Mouse (Mus musculus): ENCODE measurements around the gene Atxn2l. TPM values are rescaled to one million over a fixed set of nuclear protein-coding genes. Genes with fewer than 3 reads are reported as not detected.

Gene Atxn2l
- total RNA-seq, 2 experiments from 2014 or later: 113 to 134 TPM

- DNase-seq: no peak
Observed at GRCm38 (mm10) chr7:126463004-126463403, 40.2 kb downstream of the Atxn2l start, which contains the start of gene Atp2a1. Gene Atp2a1, minus strand, starts transcription at chr7:126463108.

DNA sequence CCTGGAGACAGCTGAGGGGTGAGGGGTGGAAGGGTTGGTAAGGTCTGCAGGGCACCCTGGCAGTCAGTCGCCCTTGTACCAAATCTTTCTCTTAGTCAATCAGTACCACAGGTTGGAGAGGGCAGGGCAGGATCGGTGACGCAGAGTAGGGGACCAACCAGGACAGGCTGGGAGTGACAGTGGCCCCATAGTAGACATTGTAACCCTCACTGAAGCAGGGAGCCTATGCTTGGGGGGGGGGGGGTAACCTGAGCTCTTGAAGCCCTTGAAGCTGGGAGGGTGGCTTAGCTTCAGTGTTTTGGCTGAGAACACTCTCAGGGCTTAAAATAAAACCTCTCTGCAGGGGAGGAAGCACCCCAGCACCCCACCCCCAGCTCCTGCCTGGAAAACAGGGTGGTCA, 41.6 kb downstream of the Atxn2l start:
- no peak for DNase-seq

GRCm38 (mm10) chr7:126460623-126461399, 42.4 kb downstream of the Atxn2l start:
- DNase-seq: no peak

DNA sequence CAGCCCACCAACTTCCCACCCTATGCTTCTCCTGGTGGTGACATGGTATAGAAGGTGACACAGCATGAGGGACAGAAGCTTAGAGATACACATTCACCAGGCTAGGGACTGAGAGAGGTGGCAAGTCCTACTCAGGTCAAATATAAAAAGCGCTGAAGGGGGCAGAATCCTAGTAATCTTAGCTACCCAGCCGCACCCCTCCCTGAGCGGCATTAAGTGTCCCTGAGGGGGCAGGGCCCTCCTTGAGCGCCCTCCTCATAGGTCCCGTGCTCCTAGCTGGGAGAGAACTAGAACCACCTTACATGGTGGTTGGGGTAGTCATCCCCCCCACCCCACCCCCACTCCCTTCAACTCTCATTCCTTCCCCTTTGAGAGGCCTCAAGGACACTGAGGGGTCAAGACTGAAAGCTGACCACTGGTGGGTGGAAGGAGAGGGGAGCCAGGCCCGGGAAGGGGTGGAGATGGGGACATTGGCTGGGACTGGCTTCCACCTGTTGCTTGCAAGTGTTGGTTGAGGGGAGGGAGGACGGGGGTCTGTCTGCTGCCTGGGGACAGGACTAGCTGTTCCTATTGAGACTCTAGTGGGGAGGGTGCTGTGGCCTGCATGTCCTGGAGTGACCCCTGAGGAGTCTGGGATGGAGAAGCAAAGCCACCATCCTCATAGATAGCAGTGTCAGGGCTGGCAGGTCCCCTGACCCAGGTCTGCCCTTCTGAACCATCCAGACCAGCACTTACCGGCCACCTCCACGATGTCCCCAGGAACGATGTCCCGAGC, 44.2 kb downstream of the Atxn2l start:
- DNase-seq: no peak

DNA sequence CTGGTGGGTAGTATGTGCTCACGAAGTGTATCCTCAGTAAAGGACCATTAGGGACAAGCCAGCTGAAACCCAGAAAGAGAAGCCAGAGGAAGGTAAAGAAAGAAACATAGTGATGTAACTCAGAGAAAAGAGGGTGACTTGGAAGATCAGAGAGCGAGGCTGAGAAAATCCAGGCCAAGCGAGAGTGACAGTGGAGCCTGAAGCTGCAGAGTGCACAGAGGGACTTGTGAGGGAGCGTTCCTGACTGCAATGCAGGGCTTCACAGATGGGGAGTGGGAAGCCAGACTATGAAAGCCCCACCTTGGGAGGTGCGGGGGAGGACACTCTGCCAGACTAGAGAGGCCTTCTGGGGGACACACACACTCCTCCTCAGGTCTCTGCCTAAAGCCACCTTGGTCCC, 45.0 kb downstream of the Atxn2l start:
- no peak for DNase-seq

- DNase-seq: no peak
Observed at GRCm38 (mm10) chr7:126456382-126457266, 46.6 kb downstream of the Atxn2l start.

DNA sequence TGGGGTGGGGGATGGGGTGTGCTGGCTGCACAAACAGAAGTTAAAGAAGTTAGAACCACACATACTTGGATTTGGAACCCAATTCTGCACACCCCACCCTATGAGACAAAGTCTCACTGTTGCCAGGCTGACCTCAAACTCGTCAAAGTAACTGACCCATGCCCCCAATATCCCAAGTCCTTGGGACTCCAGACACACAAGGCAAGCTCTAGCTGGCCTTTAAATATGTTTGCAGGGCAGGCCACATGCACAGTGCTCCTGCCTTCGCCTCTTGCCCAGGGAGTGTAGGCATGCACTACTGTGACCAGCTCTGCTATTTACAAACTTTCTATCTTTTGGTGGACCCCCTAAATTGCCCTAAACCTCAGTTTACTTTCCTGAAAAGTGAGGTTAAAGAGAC, 48.0 kb downstream of the Atxn2l start:
- DNase-seq: no peak

GRCm38 (mm10) chr7:126453861-126454260, 49.4 kb downstream of the Atxn2l start:
- no peak for DNase-seq

DNA sequence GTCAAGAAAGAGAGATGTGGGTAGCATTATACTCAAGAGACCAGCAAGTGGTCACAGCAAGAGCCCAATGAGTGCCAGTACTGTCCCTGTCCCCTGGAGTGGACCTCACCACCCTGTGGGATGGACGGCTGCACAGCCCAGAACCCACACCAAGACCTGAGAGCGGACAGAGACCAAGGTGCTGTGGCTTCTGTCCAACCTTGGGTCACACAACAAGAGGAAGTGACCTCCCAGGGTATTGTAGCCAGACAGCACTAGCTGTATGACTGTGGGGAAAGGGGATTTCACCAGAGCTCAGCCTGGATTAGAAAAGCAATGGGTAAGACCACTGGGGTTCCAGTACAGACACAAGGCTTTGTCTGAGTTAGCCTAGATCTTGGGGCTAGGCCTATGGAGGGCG, 51.0 kb downstream of the Atxn2l start:
- no peak for DNase-seq

DNA sequence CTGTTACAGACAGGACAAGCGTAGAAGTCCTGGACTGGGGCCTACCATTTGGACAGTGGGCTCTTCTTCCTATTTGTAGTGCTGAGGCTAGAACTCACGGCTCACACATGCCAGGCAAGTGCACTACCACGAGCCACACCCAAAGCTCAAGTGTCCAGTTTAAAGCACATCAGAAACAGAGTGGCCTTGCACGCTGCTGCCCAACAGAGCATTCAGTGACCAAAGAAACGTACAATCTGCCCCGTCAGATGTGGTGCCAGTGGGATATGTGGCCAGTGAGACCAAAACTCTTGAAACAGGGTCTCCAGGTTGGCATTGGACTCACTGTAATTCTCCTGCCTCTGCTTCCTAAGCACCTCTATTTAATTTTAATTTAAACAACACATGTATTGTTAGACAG, 52.6 kb downstream of the Atxn2l start:
- no peak for DNase-seq

DNA sequence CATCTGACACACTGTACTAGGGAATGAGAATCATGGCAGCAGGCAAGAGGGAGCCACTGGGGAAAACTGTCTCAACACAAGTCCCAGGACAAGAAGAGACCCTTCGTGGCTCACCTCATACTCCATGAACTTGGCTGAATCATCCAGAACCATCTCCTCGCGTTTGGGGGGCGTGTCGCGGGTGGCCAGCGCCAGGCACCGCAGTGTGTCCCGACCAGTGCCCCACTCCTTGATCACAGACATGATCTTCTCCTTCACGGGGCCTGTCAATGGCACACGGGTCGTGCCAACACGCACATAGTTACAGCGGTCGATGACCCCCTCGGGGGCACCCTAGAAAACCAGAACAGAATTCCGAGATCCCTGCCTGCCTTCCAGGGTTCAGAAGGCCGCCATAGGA, 53.2 kb downstream of the Atxn2l start:
- no peak for DNase-seq

DNA sequence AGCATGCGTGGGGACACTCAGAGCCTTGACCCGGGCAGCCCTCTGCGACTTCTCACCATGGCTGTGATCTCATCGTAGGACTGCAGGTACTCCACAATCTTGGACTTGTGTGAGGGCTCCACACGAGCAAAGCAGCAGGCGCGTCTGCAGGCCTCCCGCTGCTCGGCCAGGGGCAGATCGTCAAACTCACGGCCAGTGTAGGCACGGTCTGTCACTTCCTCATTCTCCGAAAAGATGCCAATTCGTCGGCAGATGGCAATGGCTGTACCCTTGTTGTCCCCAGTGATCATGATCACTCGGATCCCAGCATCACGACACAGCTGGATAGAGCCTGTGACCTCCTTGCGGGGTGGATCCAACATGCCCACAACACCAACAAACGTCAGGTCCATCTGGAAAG, 54.8 kb downstream of the Atxn2l start:
- no peak for DNase-seq

DNA sequence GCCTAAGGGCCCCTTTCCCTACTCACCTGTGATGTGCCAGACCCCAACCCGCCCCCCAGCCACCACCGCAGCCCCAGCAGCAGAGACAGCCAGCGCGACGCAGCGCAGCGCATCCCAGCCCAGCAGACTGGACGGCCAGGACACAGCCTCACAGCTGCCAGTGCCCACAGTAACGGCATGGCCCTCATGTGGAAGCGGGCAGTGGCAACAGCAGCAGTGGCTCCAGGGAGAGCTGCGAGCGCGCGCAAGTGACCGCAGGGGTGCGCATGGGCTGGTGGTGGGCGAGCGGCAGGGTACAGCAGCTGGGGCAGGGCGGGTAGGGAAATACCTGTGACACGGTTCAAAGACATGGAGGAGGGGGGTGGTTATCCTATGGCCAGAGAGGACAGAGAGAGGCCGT, 57.0 kb downstream of the Atxn2l start:
- no peak for DNase-seq

DNA sequence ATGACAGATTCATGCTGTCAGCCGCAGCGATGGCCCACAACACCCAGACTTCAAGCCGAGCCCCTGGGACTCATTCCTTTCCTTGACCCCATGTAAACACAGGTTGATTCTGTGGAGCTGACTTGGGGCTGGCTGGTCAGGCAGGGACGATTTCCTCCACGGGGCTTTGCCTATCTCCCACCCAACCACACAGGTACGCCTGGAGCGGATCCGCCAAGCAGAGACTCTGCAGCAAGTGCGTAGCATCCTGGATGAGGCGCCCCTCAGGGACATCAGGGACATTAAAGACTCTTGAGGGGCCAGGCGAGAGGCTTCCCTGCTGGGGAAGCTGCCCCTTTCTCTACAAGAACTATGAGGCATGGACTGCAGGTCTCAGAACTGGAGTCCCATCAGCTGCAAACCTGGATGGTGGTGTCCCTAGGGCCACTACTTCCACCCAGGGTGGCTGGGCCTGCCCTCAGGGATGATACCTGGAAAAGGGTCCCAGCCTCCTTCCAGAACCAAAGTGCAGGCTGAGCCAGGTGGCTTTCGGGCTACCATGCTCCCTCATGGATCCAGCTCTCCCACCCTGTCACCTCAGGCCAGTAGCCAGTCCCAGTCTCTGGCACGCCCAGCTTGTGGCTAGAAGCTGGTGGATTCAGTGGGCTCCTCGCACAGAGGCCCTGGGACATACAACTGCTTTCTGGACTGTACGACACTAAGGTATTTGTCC, 58.0 kb downstream of the Atxn2l start:
- DNase-seq: no peak

DNA sequence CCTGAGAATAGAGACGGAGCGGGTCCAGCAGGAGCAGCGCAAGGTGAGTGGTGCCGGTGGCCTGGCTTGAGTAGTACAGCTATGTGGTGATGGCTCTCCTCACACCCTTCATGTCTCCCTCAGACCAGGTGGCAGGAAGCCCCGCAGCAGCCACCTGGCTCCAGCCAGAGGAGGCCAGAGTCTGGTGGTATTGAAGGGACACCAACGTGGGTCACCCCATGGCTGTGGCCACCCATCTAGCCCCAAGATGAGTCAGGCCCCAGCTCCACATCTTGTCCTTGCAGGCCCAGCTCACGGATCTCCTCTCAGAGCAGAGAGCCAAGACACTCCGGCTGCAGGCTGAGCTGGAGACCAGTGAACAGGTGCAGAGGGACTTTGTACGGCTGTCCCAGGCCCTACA, 58.7 kb downstream of the Atxn2l start:
- DNase-seq: no peak

- DNase-seq: no peak
Observed at GRCm38 (mm10) chr7:126443997-126444396, 59.2 kb downstream of the Atxn2l start.

Other genes with a start within 250 kb of the Atxn2l start
- gene Sbk1, start 230.8 kb downstream of the Atxn2l start, total RNA-seq (2021): 10 to 100 TPM; 90.8 to 93.6 TPM
- gene Lat, start 133.9 kb downstream of the Atxn2l start, total RNA-seq (2021): 1 to 10 TPM; 1.5 to 1.6 TPM
- 10 to 100 TPM; 80.8 to 94.4 TPM for gene Spns1, start 126.0 kb downstream of the Atxn2l start, total RNA-seq (2021)
- 1 to 10 TPM; 6.3 to 6.6 TPM for gene Nfatc2ip, start 106.7 kb downstream of the Atxn2l start, total RNA-seq (2021)
- not detected for gene Cd19, start 88.5 kb downstream of the Atxn2l start, total RNA-seq (2021)
- 10 to 100 TPM; 13.4 to 17.5 TPM for gene Rabep2, start 74.7 kb downstream of the Atxn2l start, total RNA-seq (2021)
- gene Atp2a1, start 40.3 kb downstream of the Atxn2l start, total RNA-seq (2021): under 1 TPM; 0.55 to 0.63 TPM
- 10 to 100 TPM; 72.5 to 73.2 TPM for gene Sh2b1, start 28.0 kb downstream of the Atxn2l start, total RNA-seq (2021)
- 10 to 100 TPM; 88.9 to 94.0 TPM for gene Tufm, start 16.1 kb downstream of the Atxn2l start, total RNA-seq (2021)
- 100 to 1,000 TPM; 172 to 177 TPM for gene Eif3c, start 63.0 kb upstream of the Atxn2l start, total RNA-seq (2021)
- gene Apobr, start 81.5 kb upstream of the Atxn2l start, total RNA-seq (2021): under 1 TPM; 0.40 to 0.42 TPM
- 10 to 100 TPM; 28.3 to 32.9 TPM for gene Cln3, start 82.4 kb upstream of the Atxn2l start, total RNA-seq (2021)
- gene Il27, start 91.5 kb upstream of the Atxn2l start, total RNA-seq (2021): not detected
- gene Nupr1, start 127.4 kb upstream of the Atxn2l start, total RNA-seq (2021): 1 to 10 TPM; 7.5 to 7.9 TPM
- 10 to 100 TPM; 25.6 to 30.3 TPM for gene Sgf29, start 145.9 kb upstream of the Atxn2l start, total RNA-seq (2021)
- 10 to 100 TPM in 1 of 2 experiments, 1 to 10 TPM in 1; 6.3 to 11.2 TPM for gene Sult1a1, start 173.0 kb upstream of the Atxn2l start, total RNA-seq (2021)
- gene Bola2, start 192.0 kb upstream of the Atxn2l start, total RNA-seq (2021): 100 to 1,000 TPM in 1 of 2 experiments, 10 to 100 TPM in 1; 98.8 to 109 TPM
- 10 to 100 TPM; 16.2 to 16.4 TPM for gene Slx1b, start 192.3 kb upstream of the Atxn2l start, total RNA-seq (2021)
- 100 to 1,000 TPM; 114 to 121 TPM for gene Coro1a, start 204.3 kb upstream of the Atxn2l start, total RNA-seq (2021)

Data from layer of hippocampus, postnatal 36 days (tissue).